Mouse (Mus musculus) right cerebral cortex, adult 18-20 months (tissue): ENCODE data around the gene Mgll.

Experiments used
- DNase-seq: peaks from one replicate; pipeline ENCODE4 v3.0.0; 2022; ENCODE audit warnings: mixed read lengths

Mgll gene

DNA sequence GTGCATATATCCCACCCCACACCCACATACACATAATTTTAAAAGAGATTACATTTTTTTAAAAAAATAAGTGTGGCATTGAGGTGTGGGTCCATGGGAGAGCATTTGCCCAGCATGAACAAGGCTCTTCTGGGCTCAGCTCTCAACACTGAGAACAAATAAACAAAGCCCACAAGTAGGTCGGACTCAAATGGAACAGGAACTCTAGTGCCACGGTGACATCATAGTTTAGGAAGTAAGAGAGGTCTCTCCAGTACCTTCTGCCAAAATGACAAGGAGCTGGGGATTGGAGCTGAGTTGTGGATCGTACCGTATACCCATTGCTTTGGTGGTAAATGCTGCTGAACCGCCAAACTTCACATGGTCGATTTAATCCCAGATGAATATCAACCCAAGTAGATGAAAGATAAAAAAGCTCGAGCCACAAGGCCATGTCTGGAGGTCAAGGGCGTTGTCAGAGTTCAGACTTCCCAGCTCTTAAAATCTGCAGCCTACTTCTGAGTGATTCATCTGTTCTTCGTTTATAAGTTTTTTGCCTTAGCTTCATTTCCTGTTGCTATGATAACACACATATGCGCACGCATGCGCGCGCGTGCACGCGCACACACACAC, 80.9 kb downstream of the Mgll start:
- DNase-seq, result no peak

DNA sequence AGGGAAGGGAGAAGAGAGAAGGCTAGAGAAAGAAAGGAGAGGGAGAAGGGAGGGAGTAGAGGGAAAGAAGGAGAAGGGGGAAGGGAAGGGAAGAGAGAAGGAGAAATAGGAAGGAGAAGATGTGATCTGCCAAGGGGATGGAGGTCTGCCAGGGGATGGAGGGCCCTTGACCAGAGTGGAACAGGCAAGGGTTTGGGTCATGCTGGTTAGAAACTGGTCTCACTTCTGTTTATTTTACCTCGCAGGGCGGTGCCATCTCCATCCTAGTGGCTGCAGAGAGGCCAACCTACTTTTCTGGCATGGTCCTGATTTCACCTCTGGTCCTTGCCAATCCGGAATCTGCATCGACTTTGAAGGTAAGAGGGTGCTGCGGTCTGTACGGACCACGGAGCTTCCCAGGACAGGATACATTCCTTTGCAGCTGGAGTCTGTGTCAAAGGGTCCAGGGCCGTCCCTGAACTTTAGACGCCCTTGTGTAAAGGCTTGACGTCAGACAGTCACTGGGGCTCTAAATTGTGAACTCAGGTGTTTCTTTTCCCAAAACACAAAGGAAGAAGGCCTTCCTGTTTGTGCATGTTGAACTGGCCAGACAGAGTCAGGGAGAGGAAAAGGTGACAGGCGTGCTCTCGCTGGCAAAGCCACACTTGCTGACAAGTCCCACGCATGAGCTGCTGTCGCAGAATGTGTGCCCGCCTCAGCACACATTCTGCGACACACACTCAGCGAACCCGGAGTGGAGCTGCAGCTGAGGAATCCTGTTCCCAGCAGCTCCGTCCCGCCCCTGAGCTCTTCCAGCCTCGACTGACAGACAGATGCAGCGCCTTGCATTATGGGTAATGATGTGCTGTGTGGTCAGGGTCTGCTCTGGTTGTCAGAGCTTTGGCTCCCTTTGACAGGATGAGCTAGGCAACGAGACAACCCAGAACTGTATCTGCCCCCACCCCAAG, 85.2 kb downstream of the Mgll start:
- peak; percentile 51 for DNase-seq

GRCm38 (mm10) chr6:88810291-88810690, 86.1 kb downstream of the Mgll start:
- DNase-seq, result no peak

DNA sequence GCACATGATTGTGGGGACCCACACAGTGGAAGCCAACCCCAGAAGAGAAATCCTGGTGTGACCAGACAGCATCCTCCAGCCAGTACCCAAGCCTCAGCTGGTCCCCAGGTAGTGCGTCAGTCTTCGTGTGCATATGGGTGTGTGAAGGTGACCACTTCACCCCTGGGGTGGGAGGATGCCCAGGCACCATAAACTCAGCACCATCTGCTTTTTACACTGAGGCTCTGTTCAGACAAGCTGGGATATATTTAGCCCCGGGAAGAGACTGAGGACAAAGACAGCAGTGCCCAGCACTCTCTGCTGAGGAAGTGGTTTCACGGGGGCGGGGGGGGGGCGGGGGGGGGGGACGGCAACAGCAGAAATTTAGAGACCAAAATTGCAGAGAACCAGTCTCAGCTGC, 87.2 kb downstream of the Mgll start:
- DNase-seq, result peak; percentile 50

DNA sequence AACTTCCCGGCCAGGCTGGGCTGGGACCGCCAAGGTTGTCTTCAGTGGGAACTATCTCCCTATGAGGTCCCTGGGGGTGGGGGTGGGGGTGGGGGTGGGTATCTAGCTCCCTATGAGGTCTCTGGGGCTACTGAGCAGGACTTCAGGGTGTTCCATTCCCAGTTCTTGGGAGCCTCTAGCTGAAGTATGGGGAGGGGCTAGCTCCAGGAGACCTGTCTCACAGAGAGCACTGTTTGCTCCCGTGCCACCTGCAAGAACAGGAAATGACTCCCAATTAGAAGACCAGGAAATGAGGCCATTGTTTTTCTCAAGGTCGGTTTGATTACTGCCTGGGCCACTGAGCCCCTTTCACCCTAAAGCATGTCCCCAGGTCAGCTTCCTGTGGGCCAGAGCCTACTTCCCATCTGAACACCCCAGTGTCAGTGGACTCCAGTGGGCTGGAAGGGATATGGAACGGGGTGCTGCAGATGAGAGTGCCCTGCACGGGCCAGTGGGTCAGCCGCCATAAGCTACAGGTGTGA, 87.7 kb downstream of the Mgll start:
- DNase-seq, result no peak

GRCm38 (mm10) chr6:88812886-88813285, 88.7 kb downstream of the Mgll start:
- peak; percentile 46 for DNase-seq

GRCm38 (mm10) chr6:88813832-88814231, 89.6 kb downstream of the Mgll start:
- DNase-seq, result no peak

DNA sequence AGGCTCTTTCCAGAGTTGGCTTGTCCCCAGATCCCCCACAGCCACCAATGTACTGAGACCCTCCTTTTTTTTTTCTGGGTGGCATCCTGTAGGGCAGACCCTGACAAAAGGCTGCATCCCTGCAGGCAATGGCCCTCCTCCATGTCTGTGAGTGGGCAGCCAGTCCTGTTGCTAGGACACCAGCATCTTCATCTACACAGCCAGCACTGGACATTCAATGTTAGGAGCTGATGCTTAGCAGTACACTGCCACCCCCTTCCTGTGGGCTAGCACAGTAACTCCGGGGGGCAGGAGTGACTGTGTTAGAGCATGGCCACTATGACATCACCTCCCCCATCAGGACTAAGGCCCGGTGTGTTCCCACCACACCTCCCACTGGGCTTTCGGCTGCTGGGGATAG, 90.8 kb downstream of the Mgll start:
- no peak for DNase-seq

DNA sequence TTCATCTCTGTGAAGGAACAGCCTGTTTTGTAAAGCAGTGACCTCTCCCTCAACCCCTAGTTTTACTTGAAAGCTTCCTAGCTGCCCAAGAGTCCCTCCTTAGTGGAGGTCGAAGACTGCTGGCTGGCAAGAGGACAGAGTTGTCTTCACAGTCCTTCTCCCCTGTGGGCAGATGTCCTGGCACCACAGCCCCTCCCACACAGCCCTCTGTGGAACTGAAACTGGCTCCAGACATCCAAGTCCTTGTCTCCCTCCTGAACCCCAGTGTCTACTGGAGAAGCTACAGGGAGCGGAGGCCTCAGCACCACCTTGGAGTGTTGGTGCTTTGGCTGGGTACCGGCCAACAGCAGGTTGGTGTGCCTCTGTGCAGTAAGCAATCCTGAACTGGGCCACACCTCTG, 91.3 kb downstream of the Mgll start:
- DNase-seq, result no peak

DNA sequence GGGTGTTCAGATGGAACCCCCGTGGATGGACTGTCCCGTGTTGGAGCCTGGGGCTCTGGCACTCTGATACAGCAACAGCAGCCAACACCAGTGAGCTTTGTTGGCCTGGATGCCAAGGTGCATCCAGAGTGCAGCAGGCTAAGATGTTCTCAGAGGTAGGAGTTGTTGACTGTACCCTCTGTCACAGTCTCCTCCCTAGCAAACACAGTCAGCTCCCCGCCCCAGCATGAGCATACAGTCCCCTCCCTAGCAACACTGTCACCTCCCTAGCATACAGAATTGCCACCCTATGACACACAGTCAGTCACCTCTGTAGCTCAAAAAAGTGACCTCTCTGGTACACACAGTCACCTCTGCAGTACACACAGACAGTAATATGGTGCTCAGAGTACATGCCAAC, 92.7 kb downstream of the Mgll start:
- DNase-seq, result no peak

GRCm38 (mm10) chr6:88820853-88821252, 96.6 kb downstream of the Mgll start:
- DNase-seq, result no peak

DNA sequence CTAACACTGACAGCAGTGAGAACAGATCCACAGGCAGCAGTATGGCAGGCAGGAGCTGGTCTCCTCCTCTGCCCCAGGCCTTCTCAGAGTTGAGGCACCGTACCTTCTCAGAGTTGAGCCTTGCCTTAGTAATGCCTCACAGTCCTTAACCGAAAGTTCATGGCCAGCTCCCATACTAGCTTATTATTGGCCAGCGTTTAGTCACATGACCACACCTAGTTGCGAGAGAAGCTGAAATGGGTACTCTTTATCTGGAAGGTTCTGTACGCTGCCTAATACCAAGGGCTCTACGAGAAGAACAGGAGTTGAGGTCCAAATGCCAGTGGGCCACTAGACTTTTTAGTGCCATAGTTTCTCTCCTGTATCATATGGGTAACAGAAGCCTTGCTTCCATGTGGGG, 97.1 kb downstream of the Mgll start:
- DNase-seq, result no peak

- DNase-seq, result peak; percentile 38
Observed at GRCm38 (mm10) chr6:88821901-88822300, 97.7 kb downstream of the Mgll start.

DNA sequence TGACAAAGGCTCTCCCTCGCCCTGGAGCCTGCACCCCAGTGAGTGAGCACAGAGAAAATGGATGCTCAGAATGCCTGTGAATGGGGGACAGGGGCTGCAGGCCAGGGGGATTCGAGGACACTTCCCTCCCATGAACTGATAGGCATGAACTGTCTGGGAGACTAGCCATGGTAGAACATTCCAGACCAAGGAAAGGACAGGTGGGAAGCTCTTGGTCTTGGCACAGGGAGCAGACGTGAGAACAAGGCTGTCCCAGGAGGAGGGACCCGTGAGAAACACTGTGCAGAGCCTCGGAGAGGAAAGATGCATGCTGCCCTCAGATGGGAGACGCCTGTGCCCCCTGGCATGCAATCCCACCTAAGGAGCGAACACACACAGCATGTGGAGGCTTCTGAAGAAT, 100.0 kb downstream of the Mgll start:
- DNase-seq, result no peak

DNA sequence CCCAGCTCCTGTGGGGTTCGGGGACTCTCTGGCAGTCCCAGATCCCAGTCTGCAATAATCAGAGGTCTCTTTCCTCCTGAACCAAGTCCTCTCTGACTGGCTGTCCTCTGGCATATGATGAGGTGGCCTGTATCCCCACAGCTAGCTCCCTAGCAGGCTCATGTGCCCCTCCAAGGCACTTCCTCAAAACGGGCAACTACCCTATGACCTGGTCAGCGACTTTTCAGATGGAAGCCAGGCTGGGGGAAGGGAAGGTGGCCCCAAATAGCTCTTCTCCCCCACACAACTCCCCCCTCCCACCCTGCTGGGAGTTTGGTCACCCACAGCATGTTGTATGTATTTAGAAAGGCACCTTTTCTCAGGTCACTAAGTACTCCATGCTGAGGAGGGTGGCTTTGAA, 101.9 kb downstream of the Mgll start:
- no peak for DNase-seq

GRCm38 (mm10) chr6:88826545-88826944, 102.3 kb downstream of the Mgll start:
- DNase-seq, result peak; percentile 48

DNA sequence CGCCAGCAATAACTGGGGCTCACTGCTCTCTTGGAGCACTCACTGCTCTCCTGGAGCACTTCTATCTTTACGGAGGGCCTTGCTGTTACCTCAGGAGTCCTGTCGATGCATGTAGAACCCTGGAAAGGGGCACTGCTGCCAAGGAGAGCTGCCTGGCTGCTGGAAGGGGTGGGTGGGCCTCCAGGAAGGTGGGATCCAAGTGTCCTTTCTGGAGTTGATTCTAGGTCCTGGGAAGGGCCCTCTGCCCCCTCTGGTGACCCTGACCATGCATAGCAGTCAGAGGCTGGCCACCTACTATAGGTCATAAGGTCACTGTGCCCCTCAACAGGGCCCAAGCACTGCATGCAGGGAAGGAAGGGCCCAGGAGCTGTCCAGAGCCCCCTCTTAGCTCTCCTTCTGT, 102.8 kb downstream of the Mgll start:
- DNase-seq, result no peak

DNA sequence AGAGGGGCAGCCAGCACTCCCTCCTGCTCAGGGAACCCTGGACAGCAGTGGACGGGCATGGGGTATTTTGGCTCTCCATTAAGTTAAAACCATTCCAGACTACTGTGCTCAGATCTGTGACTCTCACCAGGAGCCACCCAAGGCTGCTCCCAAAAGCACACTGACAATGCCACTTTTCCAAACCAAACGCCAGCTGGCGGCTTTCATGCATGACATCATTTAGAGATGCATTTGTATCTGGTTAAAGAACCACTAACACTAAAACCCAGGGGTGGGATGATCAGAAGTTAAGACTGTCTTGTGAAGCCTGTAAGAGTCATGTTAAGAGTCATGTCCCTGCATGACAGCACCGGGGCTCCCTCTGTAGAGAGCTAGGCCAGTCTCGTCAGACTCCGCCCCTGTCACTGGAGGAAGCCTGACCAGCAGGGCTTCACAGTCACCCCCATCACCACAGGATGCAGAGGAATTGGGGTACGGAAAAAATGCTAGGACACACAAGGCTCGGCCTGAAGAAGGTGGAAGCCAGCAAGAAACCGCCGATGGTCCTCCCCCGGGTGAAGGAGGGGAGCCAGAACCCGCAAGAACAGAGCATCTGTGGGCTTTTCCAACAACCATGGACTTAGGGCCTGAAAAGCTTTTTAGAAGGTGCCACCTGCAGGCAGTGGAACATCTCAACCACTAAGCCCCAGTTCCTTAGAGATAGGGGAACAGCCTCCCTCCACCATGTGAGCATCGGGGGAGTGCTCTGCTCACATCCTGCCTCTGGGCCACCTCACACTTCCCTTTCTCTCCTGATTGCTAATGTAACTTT, 103.4 kb downstream of the Mgll start:
- peak; percentile 55 for DNase-seq

DNA sequence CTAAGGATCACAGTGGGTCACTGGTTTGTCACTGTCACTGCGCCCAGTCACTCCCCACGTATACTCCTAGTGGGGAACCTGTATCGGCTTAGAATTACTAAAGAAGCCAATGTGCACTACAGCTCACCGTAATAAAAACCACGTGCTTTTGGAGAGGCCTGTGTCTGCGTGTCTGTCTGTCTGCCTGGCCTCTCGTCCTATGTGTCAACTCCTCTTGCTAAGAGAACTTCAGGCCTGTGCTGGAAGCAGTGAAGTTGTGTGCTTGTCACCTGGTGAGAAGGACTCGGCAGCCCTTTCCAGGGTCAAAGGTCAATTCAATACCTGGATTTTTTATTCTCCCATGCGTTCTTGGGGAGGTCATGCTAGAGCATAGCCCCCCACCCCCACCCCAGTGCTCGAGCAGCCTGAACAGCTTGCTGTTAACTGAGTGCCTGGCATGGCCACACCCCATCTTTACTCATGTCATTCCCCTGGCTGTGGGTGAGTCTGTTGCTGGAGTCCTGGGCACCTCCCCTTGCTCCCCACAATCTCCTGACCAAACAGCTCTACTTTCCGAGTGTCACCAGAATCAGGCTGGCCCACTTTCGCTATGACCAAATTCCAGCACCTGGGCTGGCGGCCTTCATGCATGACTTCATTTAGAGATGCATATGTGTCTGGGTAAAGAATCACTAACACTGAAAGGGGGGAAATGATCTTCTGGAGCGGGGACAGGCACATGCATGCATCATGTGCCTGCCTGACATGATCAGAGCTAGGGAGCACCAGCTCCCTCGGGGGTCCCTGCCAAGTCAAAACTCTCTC, 104.2 kb downstream of the Mgll start:
- DNase-seq, result no peak

GRCm38 (mm10) chr6:88829579-88829978, 105.4 kb downstream of the Mgll start:
- DNase-seq, result no peak

DNA sequence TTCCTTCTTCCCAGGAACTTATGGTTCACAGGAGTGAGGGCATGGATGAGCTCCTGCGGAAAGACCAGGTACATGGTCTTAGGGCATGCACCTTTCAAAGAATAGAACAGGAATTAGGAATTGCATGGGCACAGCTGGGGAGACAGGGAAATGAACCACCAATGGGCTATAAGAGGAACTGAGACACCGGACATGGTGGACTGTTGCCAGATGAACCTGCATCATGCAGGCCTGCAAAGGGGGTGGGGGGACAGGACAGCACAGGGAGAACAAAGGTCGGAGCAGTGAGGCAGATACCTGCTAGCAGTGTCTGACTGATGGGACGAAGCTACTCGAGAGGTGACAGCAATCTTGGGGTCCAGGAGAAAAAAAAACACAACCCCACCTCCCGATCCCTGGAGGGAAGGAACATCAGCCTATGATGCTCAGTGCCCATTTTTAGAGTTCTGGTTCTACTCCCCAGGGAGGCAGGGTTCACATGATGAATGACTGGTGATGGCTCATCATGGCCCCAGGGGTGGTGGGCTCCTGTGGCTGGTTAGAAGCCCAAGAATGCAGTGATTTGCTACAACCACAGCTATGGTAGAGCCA, 106.0 kb downstream of the Mgll start:
- DNase-seq, result no peak

DNA sequence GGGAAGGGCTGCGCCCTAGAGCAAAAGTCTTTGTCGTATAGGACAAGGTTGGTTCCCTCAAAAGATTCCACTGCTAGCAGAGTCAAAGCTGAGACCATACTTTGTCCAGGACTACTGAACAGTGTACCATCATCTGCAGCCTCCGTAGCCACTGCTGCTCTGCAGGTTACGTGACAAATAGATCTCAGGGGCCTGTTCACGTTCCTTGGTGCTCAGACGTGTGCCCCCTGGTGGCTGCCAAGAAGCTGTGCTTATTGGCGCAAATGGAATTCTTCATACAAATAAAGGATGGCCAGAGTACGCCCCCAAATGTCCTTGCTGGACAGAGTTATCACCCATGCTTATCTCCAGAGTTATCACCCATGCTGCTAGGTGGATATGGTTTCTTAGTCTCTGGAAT, 107.2 kb downstream of the Mgll start:
- DNase-seq, result peak; percentile 64
